Mouse (Mus musculus): Measurements from ENCODE around the gene Hcrtr1.

- TF ChIP-seq HCFC1 (IDR thresholded peaks at IDR 0.05; ENCODE audit: borderline replicate concordance, insufficient read depth, low read length) (0 out of 2 replicates have a peak, but pooled peaks have one; percentile 56), ZC3H11A (IDR thresholded peaks at IDR 0.05; ENCODE audit: borderline replicate concordance, low read depth, low read length) (no peak)
Measured at GRCm38 (mm10) chr4:130138441-130139213, 532 bp downstream of the Hcrtr1 start.
